Comparison of ENCODE assay signal across 8 mouse cellular contexts in genomic region chr16:31947333-31947732, GRCm38 (mm10). TPM values are rescaled to one million over a fixed set of nuclear protein-coding genes. Genes with fewer than 3 reads are reported as not detected.
DNase-seq lines count a peak whose midpoint lies in the region; ATAC-seq and TF ChIP-seq lines count a peak whose summit lies in the region.

No protein-coding gene starts in this region.

- no peak for TF ChIP-seq CTCF in lung, embryonic 14.5 days (IDR thresholded peaks at IDR 0.05; ENCODE audit: low read depth)
- TF ChIP-seq CTCF in olfactory bulb, adult 2 months (IDR thresholded peaks at IDR 0.05; ENCODE audit: insufficient read depth, low read depth, low read length), result no peak

- no peak for ATAC-seq in lung, embryonic 14.5 days (ENCODE audit: insufficient read depth)
- ATAC-seq in limb, embryonic 11.5 days (ENCODE audit: insufficient number of reproducible peaks, low FRiP score, low TSS enrichment, low read depth), result no peak

- peaks cover 13% of the 10 kb centered on the region for H3K36me3 ChIP-seq in lung, embryonic 14.5 days (ENCODE audit: insufficient read depth)
- peaks cover 47% of the 10 kb centered on the region for H3K36me3 ChIP-seq in embryonic facial prominence, embryonic 10.5 days (replicated peaks)
- peaks cover 2% of the 10 kb centered on the region; the same call in 1 of the 2 replicates for H3K36me3 ChIP-seq in limb, embryonic 11.5 days (ENCODE audit: control insufficient read depth, insufficient read depth, low read length)

- WGBS in lung, embryonic 14.5 days, result 23% methylated on average over 8 of the region's 8 CpGs
- 43% methylated on average over 8 of the region's 8 CpGs for WGBS in embryonic facial prominence, embryonic 10.5 days
- WGBS in limb, embryonic 11.5 days, result 36% methylated on average over 8 of the region's 8 CpGs
- 13% methylated on average over 8 of the region's 8 CpGs for WGBS in olfactory bulb, adult 2 months

- H3K9me3 ChIP-seq in lung, embryonic 14.5 days (ENCODE audit: low read depth, low read length), result no peaks in the 10 kb centered on the region
- no peaks in the 10 kb centered on the region for H3K9me3 ChIP-seq in embryonic facial prominence, embryonic 10.5 days
- H3K9me3 ChIP-seq in limb, embryonic 11.5 days (ENCODE audit: control insufficient read depth, low read length), result no peaks in the 10 kb centered on the region

- intact Hi-C loops in left cerebral cortex, postnatal 36 days (cut with DNase I), result no loop called here

- no peak overlapping the region for H3K27ac ChIP-seq in lung, embryonic 14.5 days (ENCODE audit: low read depth)
- H3K27ac ChIP-seq in embryonic facial prominence, embryonic 10.5 days (replicated peaks), result peak overlapping the region; percentile 90; the same call in 1 of the 2 replicates
- no peak overlapping the region for H3K27ac ChIP-seq in limb, embryonic 11.5 days (replicated peaks; ENCODE audit: low read depth, low read length)
- H3K27ac ChIP-seq in olfactory bulb, adult 2 months (ENCODE audit: insufficient read depth, low read depth, low read length), result no peak overlapping the region

- H3K27me3 ChIP-seq in lung, embryonic 14.5 days (ENCODE audit: insufficient read depth, low read length), result no peaks in the 10 kb centered on the region
- H3K27me3 ChIP-seq in embryonic facial prominence, embryonic 10.5 days (replicated peaks; ENCODE audit: low read depth, poor library complexity, severe bottlenecking), result no peaks in the 10 kb centered on the region
- no peaks in the 10 kb centered on the region for H3K27me3 ChIP-seq in limb, embryonic 11.5 days (ENCODE audit: control insufficient read depth, insufficient read depth, low read length)

- no peaks in the 10 kb centered on the region for H3K4me1 ChIP-seq in lung, embryonic 14.5 days (ENCODE audit: insufficient read depth)
- H3K4me1 ChIP-seq in embryonic facial prominence, embryonic 10.5 days, result peaks cover 38% of the 10 kb centered on the region
- H3K4me1 ChIP-seq in limb, embryonic 11.5 days (ENCODE audit: control insufficient read depth, insufficient read depth, low read length), result peaks cover 3% of the 10 kb centered on the region; the same call in 1 of the 2 replicates
- H3K4me1 ChIP-seq in olfactory bulb, adult 2 months (ENCODE audit: control insufficient read depth, insufficient read depth, low read length), result peaks cover 24% of the 10 kb centered on the region

- TF ChIP-seq POLR2A in olfactory bulb, adult 2 months (IDR thresholded peaks at IDR 0.05; ENCODE audit: insufficient read depth, low read depth, low read length), result no peak

- peak overlapping the region; percentile 91 for H3K9ac ChIP-seq in lung, embryonic 14.5 days
- H3K9ac ChIP-seq in limb, embryonic 11.5 days (ENCODE audit: low read length), result peak overlapping the region; percentile 89

- peak overlapping the region; percentile 82 for H3K4me2 ChIP-seq in lung, embryonic 14.5 days
- H3K4me2 ChIP-seq in limb, embryonic 11.5 days (ENCODE audit: low read depth, severe bottlenecking), result peak overlapping the region; percentile 89

- H3K4me3 ChIP-seq in lung, embryonic 14.5 days (ENCODE audit: low read depth, low read length), result peak overlapping the region; percentile 90
- H3K4me3 ChIP-seq in embryonic facial prominence, embryonic 10.5 days, result peak overlapping the region; percentile 82
- peak overlapping the region; percentile 96 for H3K4me3 ChIP-seq in limb, embryonic 11.5 days (ENCODE audit: low read depth, low read length)
- H3K4me3 ChIP-seq in olfactory bulb, adult 2 months (ENCODE audit: insufficient read depth, low read depth, low read length), result peak overlapping the region; percentile 60

- no peak for DNase-seq in lung, embryonic 14.5 days
- DNase-seq in lung, postnatal 25 days (ENCODE audit: low spot score), result no peak
- no peak for DNase-seq in embryonic facial prominence, embryonic 10.5 days (ENCODE audit: low spot score)
- no peak for DNase-seq in limb, embryonic 11.5 days (ENCODE audit: low spot score)
- no peak for DNase-seq in urinary bladder, postnatal 10 days (ENCODE audit: low spot score)
- DNase-seq in urinary bladder, postnatal 25 days (ENCODE audit: low spot score), result no peak
- DNase-seq in left cerebral cortex, postnatal 36 days (ENCODE audit: low spot score in 2 of 2), result no peak

RNA-seq across cellular contexts. Expression of gene 0610012G03Rik, which starts 1.0 kb away (rescaled TPM):
- 80.1 and 80.5 TPM in 2 replicates for polyA plus RNA-seq in lung, embryonic 14.5 days (2014; fragmentation: Nextera tagmentation; extraction: Ambion mirVana)
- 86.7 and 87.7 TPM in 2 replicates for polyA plus RNA-seq in embryonic facial prominence, embryonic 10.5 days (2016; fragmentation: Nextera tagmentation; extraction: Ambion mirVana)
- 81.6 and 88.9 TPM in 2 replicates for polyA plus RNA-seq in limb, embryonic 11.5 days (2014; fragmentation: Nextera tagmentation; extraction: Ambion mirVana)
- polyA plus RNA-seq in olfactory bulb, adult 2 months (2012; ENCODE audit: insufficient read depth, insufficient read length, low replicate concordance, missing spikeins), result not detected in 2 replicates
- total RNA-seq in left cerebral cortex, postnatal 36 days (2021), result 10 to 100 TPM; 39.7 to 51.9 TPM

RNA-seq across cellular contexts. Expression of gene Ncbp2, which starts 1.0 kb away (rescaled TPM):
- polyA plus RNA-seq in lung, embryonic 14.5 days (2014; fragmentation: Nextera tagmentation; extraction: Ambion mirVana), result 115 and 117 TPM in 2 replicates
- 139 and 145 TPM in 2 replicates for polyA plus RNA-seq in embryonic facial prominence, embryonic 10.5 days (2016; fragmentation: Nextera tagmentation; extraction: Ambion mirVana)
- polyA plus RNA-seq in limb, embryonic 11.5 days (2014; fragmentation: Nextera tagmentation; extraction: Ambion mirVana), result 160 and 161 TPM in 2 replicates
- polyA plus RNA-seq in olfactory bulb, adult 2 months (2012; ENCODE audit: insufficient read depth, insufficient read length, low replicate concordance, missing spikeins), result not detected in 2 replicates
- total RNA-seq in left cerebral cortex, postnatal 36 days (2021), result 10 to 100 TPM; 47.7 to 49.7 TPM

RNA-seq across cellular contexts. Expression of gene Pigz, which starts 13.7 kb away (rescaled TPM):
- polyA plus RNA-seq in lung, embryonic 14.5 days (2014; fragmentation: Nextera tagmentation; extraction: Ambion mirVana), result 0.42 and 0.43 TPM in 2 replicates
- 1.3 and 1.8 TPM in 2 replicates for polyA plus RNA-seq in embryonic facial prominence, embryonic 10.5 days (2016; fragmentation: Nextera tagmentation; extraction: Ambion mirVana)
- polyA plus RNA-seq in limb, embryonic 11.5 days (2014; fragmentation: Nextera tagmentation; extraction: Ambion mirVana), result 0.25 and 0.67 TPM in 2 replicates
- not detected in 2 replicates for polyA plus RNA-seq in olfactory bulb, adult 2 months (2012; ENCODE audit: insufficient read depth, insufficient read length, low replicate concordance, missing spikeins)
- total RNA-seq in left cerebral cortex, postnatal 36 days (2021), result 10 to 100 TPM; 18.6 to 35.3 TPM

RNA-seq across cellular contexts. Expression of gene Senp5, which starts 55.8 kb away (rescaled TPM):
- 10.5 and 10.9 TPM in 2 replicates for polyA plus RNA-seq in lung, embryonic 14.5 days (2014; fragmentation: Nextera tagmentation; extraction: Ambion mirVana)
- polyA plus RNA-seq in embryonic facial prominence, embryonic 10.5 days (2016; fragmentation: Nextera tagmentation; extraction: Ambion mirVana), result 21.5 and 21.8 TPM in 2 replicates
- polyA plus RNA-seq in limb, embryonic 11.5 days (2014; fragmentation: Nextera tagmentation; extraction: Ambion mirVana), result 10.9 and 13.4 TPM in 2 replicates
- polyA plus RNA-seq in olfactory bulb, adult 2 months (2012; ENCODE audit: insufficient read depth, insufficient read length, low replicate concordance, missing spikeins), result not detected in 2 replicates
- 10 to 100 TPM; 45.8 to 49.3 TPM for total RNA-seq in left cerebral cortex, postnatal 36 days (2021)
